Mouse (Mus musculus): ENCODE results near the gene Acox2.
A peak's percentile ranks its signal among the peaks of the same experiment; 100 is the strongest.
"Not testable (repeated sequence)": the region's sequence is repeated elsewhere in the genome, so short reads cannot be mapped to it uniquely, and the experiment has no call there.

Gene Acox2

DNA sequence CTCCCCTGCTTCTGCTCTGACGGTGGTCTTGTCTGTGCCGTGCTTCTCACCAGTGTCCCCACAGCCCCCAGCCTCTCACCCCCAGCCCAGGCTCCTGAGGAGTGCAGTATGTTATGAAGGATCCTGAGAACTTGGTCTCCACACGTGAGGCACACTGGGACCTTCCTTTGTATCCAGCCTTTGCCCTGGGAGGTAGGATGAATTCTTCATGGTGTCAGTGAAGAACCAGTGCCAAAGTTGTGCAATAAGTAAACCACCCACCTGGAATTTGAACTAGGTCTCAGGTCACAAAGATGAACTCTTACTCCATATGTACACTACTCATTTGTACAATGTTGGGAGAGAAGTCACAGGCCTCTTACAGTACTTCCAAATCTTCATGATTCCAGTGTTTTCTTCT, at the start of gene Acox2:
TSS of gene Acox2 (minus strand) at position 188 of the 400 bp plus-strand sequence.
- DNase-seq: peak; percentile 84

DNA sequence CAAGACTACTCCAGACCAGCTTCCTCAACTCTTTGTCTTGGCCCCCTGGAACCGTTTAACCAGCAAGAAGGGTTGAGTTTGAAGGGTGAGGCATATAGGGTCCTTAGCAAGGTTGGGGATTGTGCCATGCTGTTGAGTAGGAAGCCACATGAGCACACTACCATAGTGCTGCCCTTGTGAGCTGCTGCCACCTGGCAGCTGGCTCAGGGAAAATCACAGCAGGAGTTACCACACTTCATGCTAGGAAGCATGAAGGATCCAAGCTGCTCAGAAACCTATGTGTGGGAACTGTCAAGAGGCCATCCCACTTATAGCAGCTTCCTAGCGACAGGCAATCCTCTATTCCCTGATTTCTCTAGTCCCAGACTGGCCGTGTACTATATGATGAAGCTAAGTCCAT, 49.5 kb upstream of the Acox2 start:
- DNase-seq: no peak

DNA sequence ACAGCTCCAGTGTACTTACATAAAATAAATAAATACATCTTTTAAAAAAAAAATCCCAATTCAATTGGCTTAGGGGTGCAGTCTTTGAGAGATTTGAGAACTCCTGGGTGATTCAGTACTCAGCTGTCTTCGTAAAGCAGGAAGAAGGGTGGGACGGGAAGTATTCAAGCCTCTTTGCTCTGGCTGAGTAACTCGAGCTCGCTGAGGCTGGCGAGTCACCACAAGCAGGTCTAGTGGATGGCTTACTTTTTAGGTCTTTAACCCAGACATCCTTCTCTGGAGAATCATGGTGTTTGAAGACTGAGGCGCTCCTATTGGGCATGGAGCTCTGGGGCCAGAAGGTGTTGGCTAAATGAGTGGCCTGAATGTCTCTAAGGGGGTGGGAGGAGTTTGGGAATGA, 47.7 kb upstream of the Acox2 start:
- no peak for DNase-seq

DNA sequence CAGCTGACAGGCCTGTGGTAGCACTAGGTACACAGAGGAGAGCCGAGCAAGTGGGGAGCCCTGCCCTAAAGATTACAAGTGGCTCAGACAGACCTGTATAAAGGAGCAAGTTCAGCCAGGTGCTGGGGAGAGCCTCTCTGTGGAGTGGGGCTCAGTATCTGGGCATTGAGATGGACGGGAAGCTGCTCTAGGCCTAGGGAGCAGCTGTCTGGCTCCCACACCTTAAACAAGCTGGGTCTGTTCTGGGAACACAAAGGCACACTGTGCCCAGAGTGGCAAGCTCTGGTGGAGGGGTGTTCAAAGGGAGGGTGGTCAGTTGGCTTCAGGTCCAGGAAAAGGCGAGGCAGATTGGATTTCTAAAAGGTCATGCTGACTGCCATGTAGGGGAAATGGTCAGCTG, 45.9 kb upstream of the Acox2 start:
- DNase-seq: peak; percentile 19

DNA sequence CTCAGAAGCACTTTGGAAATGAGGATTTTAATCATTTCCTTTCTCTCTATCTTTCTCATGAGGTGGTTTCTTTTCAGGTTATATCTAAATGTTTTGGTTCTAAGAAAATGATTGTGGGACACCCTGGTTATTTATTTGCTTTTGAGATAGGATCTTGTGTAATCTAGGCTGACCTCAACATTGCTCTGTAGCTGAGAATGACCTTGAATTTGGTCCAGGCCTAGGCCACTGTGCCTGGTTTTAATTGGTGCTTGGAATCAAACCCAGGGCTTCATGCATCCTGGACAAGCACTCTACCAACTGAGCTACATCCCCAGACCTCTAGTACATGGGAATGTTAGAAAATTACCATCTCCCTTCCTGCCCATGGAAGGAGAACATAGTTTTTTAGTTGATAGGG, 44.9 kb upstream of the Acox2 start:
- peak; percentile 39 for DNase-seq

DNA sequence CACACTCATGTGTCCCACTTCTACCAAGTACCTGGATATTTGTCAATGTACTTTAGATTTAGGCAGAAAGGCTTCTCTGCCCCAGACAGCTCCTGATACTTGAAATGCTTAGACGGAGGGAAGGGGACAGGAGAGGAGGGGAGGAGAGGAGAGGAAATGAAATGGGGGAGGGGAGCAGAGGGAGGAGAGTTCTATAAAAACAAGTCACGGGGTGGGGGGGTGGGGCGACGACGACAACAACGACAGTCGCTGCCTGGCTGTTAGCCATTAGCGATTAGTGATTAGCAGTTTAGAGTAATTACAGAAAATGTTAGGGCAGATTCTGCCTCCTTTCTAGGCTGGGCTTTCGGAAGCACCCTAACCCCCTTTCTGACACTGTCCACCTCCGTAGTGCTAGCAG, 43.5 kb upstream of the Acox2 start:
- peak; percentile 3 for DNase-seq

DNA sequence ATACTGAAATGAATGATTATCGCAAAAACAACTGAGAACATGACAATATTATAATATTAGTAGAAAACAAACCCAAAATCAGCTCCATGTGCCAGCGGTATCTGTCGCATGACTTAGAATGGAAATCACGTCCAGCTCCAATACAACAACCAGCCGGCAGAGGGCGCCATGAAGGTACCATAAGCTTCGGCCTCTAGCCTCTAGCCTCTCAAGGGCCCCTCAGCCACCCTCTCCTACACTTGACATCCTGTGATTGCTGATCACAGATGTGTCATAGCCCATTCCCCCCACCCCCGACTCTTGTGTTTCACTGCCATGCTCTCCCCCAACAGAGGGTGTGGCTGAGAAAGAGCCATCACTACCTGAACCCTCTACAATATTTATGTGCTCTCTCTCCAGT, 41.1 kb upstream of the Acox2 start:
- DNase-seq: peak; percentile 55

DNA sequence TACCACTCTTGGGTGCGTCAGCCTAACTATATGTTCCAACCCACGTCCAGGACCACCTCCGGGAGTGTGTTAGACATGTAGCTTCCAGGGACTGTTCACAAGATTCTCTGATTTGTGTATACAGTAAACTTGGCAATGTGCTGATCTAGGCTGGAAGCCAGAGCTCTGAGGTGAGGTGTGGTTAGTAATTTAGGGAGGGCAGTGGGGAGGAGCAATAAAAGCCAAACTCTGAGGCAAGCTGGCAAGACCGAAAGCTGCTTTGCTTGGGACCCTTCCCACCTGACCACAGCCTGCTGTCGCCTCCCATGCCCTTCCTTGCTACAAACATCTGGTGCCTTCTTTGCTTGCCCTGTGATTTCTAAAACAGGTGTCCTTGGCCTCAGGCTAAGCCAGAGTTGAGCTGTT, 38.7 kb upstream of the Acox2 start:
- DNase-seq: no peak

DNA sequence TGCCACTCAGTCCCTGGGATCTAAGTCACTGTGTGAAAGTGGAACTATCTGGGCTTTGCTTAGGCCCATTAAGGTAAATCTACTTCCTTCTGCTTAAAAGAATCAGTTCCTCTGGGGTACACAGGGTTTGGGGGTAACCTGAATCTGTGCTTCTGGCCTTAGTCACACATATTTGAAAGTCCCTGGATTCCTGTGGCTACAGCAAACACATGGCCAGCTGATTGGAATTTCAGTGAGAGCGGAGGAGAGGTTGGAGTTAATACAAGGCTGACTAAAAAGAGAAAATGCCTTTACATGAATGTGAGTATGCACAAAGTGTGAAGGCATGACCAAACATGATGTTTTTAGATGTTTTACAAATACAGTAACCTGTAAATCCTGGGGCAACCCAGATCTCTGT, 35.1 kb upstream of the Acox2 start:
- DNase-seq: no peak

DNA sequence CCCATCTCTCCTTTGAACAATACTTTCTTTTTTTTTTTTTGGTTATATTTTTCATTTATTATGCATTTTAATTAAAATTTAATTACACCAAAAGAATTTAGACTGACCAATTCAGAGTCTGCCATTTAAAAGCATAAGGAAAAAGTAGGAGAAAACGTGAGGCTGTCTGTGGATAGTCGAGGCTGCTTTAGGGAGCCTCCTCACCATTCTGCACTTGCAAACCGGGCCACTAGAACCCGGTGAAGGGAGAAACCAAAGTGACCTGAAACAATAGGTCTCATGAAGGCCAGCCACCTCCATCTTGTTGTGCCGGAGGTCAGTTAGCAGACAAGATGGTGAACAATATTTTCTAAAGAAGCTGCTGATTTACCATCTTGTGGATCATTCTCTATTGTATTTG, 27.4 kb upstream of the Acox2 start:
- DNase-seq: not testable (repeated sequence)

DNA sequence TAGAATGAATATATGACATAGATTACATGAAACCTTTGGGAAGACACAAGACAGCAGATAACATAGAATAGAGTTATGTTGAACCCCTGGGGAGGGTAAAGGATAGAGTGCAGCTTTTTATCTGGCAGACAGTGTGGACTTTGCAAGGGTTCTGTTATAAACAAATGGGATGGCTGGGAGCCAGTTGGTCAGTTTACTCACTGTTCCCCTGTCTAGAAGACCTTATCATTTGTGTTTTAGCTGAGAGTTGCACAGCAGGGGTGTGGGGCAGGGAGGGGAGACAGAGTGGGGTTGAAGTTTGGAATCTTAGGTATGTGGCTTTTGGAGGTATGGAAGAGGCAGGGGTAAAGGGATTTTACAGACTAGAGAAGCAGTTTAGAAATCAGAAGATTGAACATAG, 24.6 kb upstream of the Acox2 start:
- DNase-seq: no peak

DNA sequence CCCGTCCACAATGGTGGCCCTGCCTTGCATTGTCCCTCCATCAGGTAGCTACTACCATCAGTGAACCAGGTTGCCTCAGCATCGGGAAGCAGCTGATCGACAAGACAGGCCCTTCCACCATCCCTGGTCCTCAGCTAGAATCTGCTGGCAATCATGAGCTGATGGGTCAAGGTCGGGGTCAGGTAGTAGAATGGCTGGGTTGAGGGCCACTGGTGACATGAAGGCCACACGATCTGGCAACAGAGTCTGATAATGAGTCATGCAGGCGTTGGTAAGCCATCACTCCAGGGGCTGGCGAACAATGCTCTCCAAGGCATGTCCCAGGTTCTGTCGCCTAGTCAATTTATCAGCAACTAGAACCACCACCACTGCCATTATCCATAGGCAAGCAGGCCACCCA, 12.1 kb upstream of the Acox2 start:
- DNase-seq: not testable (repeated sequence)

DNA sequence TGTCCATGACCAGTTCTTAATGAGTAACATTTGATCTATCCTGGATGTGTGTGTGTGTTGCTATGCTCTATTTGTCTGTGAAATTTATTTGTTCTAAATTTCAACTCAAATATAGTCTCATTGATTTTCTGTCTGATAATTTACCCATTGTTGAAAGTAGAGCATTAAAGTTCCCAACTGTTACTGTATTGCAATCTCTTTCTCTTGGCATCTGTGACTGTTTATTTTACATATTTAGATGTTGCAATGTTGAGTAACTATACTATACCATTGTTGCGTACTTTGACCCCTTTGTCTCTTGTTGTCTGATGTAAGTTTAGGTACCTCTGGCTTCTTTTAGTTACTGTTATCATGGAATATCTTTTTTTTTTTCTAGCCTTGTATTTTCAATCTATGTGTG, 5.2 kb upstream of the Acox2 start:
- DNase-seq: no peak

DNA sequence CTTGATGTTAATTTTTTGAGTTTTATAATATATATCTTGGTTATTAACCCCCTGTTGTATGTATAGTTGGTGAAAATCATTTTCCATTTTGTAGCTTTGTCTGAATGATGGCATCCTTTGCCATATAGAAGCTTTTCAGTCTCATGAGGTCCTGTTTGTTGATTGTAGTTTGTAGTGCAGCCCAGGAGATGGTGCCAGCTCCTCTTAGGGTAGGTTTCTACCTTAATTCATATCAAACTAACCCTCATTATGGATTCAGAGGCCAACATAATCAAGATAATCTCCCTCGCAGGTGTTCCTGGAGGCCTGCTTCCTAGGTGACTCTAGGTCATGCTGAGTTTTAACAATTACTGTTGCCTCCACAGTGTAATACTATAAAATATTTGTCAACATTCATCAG, 3.1 kb upstream of the Acox2 start:
- no peak for DNase-seq

DNA sequence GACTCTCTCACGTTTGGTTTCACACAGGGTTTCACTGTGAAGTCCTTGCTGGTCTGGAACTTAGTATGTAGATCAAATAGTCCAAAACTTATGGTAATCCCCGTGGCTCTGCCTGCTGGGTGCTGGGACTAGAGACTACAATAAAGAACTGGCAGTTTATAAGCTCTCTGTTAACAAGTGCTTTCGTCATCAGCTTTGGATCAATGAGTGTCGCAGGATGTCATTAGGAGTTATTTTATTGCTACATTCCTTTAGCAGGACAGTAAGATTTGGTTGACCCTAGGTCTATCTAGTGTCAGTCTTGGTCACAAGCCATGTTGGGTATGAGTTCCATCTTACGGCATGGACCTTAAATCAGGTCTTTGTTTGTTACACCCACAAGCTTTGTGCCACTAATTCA, 1.1 kb upstream of the Acox2 start:
- no peak for DNase-seq

DNA sequence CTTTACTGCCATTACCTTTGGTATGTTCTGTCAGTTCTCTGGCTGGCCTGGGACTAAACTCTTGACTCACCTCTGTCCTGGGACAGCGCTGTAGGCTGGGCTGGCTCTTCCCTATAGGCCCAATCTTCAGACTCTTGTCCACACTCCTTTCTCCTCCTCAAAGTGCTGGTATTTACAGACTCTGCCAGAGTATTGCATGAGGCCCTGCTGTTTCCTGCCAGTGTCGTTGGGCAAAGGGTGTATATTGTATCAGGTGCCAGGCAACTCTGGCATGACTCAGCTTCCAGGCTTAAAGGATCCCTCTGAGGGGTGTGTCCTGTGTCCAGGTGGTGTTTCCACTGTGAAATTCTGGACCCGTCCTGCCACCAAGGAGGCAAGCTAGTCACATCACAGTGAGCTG, 401 bp downstream of the Acox2 start:
- no peak for DNase-seq

DNA sequence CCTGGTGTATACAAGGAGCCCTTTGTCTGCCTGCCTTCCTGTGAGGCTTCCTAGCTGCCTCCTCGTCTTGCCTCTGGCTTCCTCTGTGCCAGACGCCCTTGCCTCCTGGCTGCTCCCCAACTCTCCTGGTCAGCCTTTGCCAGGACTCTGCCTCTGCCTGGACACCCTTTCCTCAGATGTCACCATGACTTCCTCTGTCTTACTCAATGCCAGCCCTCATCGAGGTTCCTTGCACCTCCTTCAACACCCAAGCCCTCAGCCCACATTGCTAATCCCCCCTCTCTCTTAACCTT, 872 bp downstream of the Acox2 start:
- DNase-seq: peak; percentile 65

DNA sequence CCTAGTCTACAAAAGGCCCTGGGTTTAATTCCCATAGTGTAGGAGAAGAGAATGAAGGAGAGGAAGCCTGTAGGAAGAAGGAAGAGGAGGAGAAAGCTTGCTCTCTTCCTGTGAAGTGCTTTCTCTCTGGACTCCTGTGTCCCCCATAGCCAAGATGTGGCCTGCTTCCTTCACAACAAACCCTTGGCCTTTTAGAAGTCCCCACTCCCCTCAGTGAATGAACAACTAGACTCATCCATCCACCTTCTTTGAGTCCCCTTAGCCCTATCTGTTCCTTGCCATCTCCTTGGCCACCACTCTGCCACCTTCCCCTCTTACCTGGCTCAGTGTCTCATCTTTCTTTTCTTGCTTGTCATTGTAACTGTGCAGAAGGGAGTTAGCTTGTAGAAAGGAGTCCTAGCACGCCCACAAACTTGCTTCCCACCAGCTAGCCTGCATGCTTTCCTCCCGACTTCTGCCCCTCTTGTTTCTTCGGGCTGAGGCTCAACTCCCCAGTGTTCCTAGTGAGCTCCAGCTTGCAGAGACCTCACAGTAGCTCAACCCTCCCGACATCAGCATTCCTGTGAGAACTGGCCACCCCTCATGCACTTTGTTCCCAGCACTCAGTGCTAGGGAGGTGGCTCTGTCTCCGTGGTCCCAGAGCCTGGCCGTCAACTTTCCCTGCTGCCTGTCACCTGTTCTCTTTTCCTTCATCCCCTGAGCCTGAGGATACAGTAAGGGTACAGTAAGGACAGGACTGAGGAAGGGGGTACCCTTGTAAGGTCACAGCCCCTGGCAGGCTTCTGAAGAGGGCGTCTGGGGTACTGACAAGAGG, 1.4 kb downstream of the Acox2 start:
- DNase-seq: peak; percentile 24

DNA sequence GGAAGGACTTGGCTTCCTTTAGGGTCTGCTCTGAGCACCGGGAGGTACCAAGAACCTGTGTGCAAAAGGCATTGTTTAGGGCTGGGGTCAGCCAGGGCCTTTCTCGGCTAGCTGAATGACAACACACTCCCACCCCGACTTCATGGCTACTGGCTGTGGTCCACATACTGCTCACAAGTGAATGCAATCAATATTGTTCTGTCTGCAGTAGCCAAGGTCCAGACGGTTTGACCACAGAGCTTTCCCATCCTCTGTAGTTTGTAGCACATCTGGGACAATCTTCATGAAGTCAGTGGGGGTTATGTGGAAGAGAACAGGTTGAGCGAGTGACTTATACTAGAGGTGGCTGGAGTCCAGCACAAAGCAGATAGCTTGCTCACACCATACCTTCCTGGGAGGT, 2.3 kb downstream of the Acox2 start:
- DNase-seq: no peak

DNA sequence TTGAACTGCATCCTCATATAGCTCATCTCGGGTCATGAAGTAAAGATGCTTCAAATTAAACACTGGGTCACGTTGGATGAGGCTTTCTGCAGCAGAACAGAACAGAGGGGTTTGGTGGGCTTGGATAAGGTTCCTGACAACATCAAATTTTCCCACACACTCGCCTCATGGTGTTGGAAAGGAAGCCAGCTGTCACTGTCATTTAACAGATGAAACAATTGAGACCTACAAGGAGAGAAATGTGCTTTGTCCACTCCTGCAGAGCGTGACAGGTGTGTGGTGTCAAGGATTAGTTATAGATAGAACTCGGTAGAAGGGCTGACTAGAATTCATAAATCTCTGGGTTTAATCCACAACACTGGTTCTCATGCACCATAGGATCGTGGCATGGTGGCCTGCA, 3.1 kb downstream of the Acox2 start:
- no peak for DNase-seq

DNA sequence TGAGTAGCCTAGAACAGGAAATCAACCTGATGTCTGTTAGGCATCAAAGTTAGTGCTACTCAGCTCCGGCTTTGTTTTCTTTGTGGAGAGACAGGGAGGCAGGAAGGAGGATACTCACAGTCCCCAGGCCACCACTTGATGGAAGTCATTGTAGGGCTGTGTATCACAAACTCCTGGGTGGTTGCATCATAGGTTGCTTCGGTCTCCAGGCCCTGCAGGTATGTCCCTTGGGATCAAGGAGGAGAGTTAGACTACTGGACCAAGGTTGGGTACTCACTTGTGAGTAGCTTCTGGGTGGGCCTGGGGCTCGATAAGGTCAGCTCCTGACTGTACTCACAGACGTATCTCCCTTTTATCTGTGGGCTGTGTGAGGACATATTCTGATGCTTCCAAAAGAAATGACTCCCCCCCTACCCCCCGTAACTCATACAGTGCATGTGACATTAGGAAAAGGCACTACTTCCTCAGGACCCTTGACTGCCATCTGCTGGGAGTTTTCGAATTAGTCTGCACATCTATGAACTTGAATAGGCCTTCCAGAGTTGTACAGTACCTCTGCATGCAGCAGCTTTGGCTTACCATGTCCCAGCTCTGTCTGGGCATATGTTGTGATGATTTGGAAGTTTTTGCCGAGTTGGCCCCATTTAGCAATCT, 4.0 kb downstream of the Acox2 start:
- peak; percentile 65 for DNase-seq

DNA sequence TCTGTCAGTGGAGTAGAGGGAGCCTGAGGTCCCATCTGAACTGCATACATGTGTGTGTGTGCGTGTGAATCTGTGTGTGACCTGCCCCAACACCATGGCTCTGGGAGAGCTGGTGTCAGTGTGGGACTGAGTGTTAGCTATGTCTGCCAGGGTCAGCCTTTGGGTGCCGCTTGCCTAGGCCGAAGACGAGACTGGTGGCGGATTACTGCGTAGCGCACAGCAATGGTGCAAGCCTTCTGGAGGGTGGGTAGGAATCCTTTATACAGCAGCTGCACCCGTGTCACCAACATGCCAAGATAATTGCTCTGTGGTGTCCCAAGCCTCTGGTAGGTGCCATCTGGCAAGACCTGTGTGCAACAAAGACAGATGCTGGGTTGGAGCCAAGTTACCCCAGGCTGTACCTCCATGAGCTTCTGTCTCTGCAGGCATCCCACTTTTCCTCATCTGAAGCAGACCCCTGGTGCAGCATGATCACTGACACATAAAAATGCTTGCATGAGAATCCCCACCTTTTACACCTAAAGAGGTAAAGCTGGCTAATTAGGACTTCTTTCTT, 7.7 kb downstream of the Acox2 start:
- DNase-seq: no peak

DNA sequence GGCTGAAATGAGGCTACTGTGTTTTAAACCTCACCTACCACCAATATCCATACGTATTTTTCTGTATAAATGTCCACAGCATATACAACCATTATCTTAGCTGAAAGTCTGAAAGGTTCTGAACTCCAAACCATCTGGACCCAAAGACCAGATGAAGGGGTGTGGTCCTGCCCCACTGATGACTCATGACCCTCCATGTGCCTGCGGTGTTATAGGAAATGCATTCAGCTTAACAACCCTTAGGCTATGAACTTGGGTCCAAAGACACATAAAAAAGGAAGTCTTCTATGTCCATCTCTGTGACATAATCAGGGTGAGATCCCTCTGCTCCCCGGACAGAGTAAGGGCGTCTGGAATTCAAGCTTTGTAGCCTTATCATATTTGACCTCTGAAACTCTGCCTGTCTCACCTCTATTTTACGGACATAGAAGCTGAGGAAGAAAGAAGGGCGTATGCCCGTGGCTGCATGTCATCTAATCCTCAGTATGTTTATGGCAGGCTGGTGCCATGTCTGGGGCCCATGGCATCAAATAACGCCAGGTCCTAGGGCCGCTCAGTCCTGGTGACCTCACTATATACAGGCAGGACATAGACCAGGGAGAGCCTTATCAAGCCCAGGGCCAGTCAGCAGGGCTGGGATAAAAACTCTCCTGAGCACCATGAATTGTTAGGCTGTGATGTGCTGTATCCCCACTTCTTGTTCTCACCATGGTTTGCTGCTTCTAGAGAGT, 8.8 kb downstream of the Acox2 start:
- no peak for DNase-seq

DNA sequence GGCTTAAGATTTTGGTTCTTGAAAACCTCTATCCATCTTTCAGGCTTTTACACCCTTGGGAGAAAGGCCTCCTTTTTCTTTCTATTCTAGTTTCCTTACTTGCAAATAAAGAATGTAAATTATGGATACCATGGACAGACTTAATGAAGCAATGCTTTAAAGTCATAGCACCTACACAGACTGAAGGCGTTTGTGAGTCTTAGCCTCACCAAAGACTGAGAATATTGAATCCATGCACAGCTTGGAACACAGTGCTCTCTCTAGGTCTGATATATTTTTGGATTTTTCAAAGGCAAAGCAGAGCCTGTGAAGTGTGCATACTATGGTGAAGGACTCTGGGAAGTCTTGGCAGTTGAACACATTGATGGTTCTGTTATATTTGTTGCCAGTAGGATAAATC, 9.9 kb downstream of the Acox2 start:
- DNase-seq: no peak
